Mouse (Mus musculus) testis, adult 2 months (tissue): ENCODE measurements at regions not wholly inside any gene's neighbourhood (a gene's known extent, or its start where the extent isn't known, plus 50 kb on each side); places are given as distances from the start of the nearest gene placed in this dataset.

Experiments
- H3K27ac ChIP-seq: fragments of 200-500 bp; 2 replicates; pipeline ENCODE4 v1.5.1; 2012; ENCODE audit warnings: low read depth, low read length; ENCODE audit not compliant: control insufficient read depth, insufficient read depth
- H3K27me3 ChIP-seq: fragments of 200-500 bp; 2 replicates; pipeline ENCODE4 v1.6.1; 2012; ENCODE audit warnings: mild to moderate bottlenecking, low read length, moderate library complexity; ENCODE audit not compliant: control insufficient read depth, insufficient read depth
- H3K36me3 ChIP-seq: fragments of 200-500 bp; 2 replicates; pipeline ENCODE4 v1.6.1; 2012; ENCODE audit warnings: mild to moderate bottlenecking, low read length; ENCODE audit not compliant: control insufficient read depth, insufficient read depth
- H3K4me1 ChIP-seq: fragments of 200-500 bp; 2 replicates; pipeline ENCODE4 v1.6.1; 2012; ENCODE audit warnings: low read length; ENCODE audit not compliant: control insufficient read depth, insufficient read depth
- H3K4me3 ChIP-seq: fragments of 200-500 bp; 2 replicates; pipeline ENCODE4 v1.5.1; 2012; ENCODE audit warnings: low read depth, mild to moderate bottlenecking, low read length, moderate library complexity, mixed read lengths; ENCODE audit not compliant: control insufficient read depth
- CTCF ChIP-seq: fragments of 200-500 bp; IDR thresholded peaks from 2 replicates; pipeline ENCODE4 v1.5.1; 2012; ENCODE audit warnings: low read depth, mild to moderate bottlenecking, inconsistent platforms, low read length, moderate library complexity; ENCODE audit not compliant: control insufficient read depth, insufficient read depth, insufficient replicate concordance
- POLR2A ChIP-seq: fragments of 200-500 bp; IDR thresholded peaks from 2 replicates; pipeline ENCODE4 v1.6.1; 2012; ENCODE audit warnings: low read depth, mild to moderate bottlenecking, inconsistent platforms, low read length, moderate library complexity; ENCODE audit not compliant: control insufficient read depth

GRCm38 (mm10) chr3:34593279-34593678 lies 56.9 kb upstream of the Sox2 start:
- Histone ChIP-seq H3K36me3 (no peaks in the 10 kb centered on the region), H3K27me3 (no peaks in the 10 kb centered on the region), H3K4me3 (no peak overlapping the region), H3K4me1 (no peaks in the 10 kb centered on the region), H3K27ac (no peak overlapping the region)
- TF ChIP-seq CTCF = no peak
- no peak for TF ChIP-seq POLR2A

GRCm38 (mm10) chr3:34577896-34578530 lies 72.2 kb upstream of the Sox2 start:
- Histone ChIP-seq H3K4me3 (no peak overlapping the region), H3K36me3 (no peaks in the 10 kb centered on the region), H3K27ac (no peak overlapping the region), H3K27me3 (no peaks in the 10 kb centered on the region), H3K4me1 (no peaks in the 10 kb centered on the region)
- TF ChIP-seq POLR2A (no peak), CTCF (no peak)

GRCm38 (mm10) chr3:34577115-34577514 lies 73.1 kb upstream of the Sox2 start:
- no peaks in the 10 kb centered on the region for H3K27me3 ChIP-seq

GRCm38 (mm10) chr3:34576159-34576558 lies 74.0 kb upstream of the Sox2 start:
- H3K36me3 ChIP-seq = no peaks in the 10 kb centered on the region
- H3K27me3 ChIP-seq = no peaks in the 10 kb centered on the region
- no peaks in the 10 kb centered on the region for H3K4me1 ChIP-seq
- no peak overlapping the region for H3K4me3 ChIP-seq
- TF ChIP-seq CTCF (no peak), POLR2A (no peak)
- no peak overlapping the region for H3K27ac ChIP-seq

More at GRCm38 (mm10) chr3:34577115-34577514, 73.1 kb upstream of the Sox2 start:
- no peak overlapping the region for H3K27ac ChIP-seq
- H3K36me3 ChIP-seq = no peaks in the 10 kb centered on the region
- no peak overlapping the region for H3K4me3 ChIP-seq
- TF ChIP-seq POLR2A = no peak
- TF ChIP-seq CTCF = no peak
- no peaks in the 10 kb centered on the region for H3K4me1 ChIP-seq

- TF ChIP-seq POLR2A (no peak), CTCF (no peak)
- H3K27ac ChIP-seq = no peak overlapping the region
- no peaks in the 10 kb centered on the region for H3K4me1 ChIP-seq
- H3K4me3 ChIP-seq = no peak overlapping the region
- H3K27me3 ChIP-seq = no peaks in the 10 kb centered on the region
- H3K36me3 ChIP-seq = no peaks in the 10 kb centered on the region
These were observed 75.4 kb upstream of the Sox2 start for GRCm38 (mm10) chr3:34574711-34575350.

- Histone ChIP-seq H3K27ac (no peak overlapping the region), H3K27me3 (no peaks in the 10 kb centered on the region), H3K4me3 (no peak overlapping the region), H3K4me1 (no peaks in the 10 kb centered on the region), H3K36me3 (no peaks in the 10 kb centered on the region)
- TF ChIP-seq POLR2A = no peak
- TF ChIP-seq CTCF = no peak
These were observed 76.9 kb upstream of the Sox2 start for GRCm38 (mm10) chr3:34573312-34573711.

- Histone ChIP-seq H3K4me3 (no peak overlapping the region), H3K4me1 (no peaks in the 10 kb centered on the region), H3K36me3 (no peaks in the 10 kb centered on the region), H3K27me3 (no peaks in the 10 kb centered on the region), H3K27ac (no peak overlapping the region)
- TF ChIP-seq POLR2A (no peak), CTCF (no peak)
These were observed 78.1 kb upstream of the Sox2 start for GRCm38 (mm10) chr3:34572081-34572480.

- TF ChIP-seq CTCF = no peak
- no peak for TF ChIP-seq POLR2A
- no peaks in the 10 kb centered on the region for H3K36me3 ChIP-seq
- H3K4me1 ChIP-seq = no peaks in the 10 kb centered on the region
- no peak overlapping the region for H3K4me3 ChIP-seq
- H3K27ac ChIP-seq = no peak overlapping the region
- H3K27me3 ChIP-seq = no peaks in the 10 kb centered on the region
These were observed 78.6 kb upstream of the Sox2 start for GRCm38 (mm10) chr3:34571630-34572029.
